Mouse (Mus musculus) hindbrain, embryonic 12.5 days (tissue): ENCODE results near the gene Nphp1. TPM values are rescaled to one million over a fixed set of nuclear protein-coding genes. Genes with fewer than 3 reads are reported as not detected.

ENCODE experiments used
- ATAC-seq: fragments of 200-750 bp; cut with Nextera tagmentation; 2 replicates; pipeline ENCODE4 v1.8.0; 2017; ENCODE audit warnings: moderate TSS enrichment; ENCODE audit not compliant: low FRiP score
- H3K27ac ChIP-seq: fragments of 300-500 bp; sonication (generic); 2 replicates; pipeline ENCODE4 v1.5.1; 2016; ENCODE audit warnings: mild to moderate bottlenecking
- H3K27me3 ChIP-seq: fragments of 300-500 bp; sonication (generic); 2 replicates; pipeline ENCODE4 v1.6.1; 2016; ENCODE audit warnings: mild to moderate bottlenecking
- H3K36me3 ChIP-seq: fragments of 300-500 bp; sonication (generic); 2 replicates; pipeline ENCODE4 v1.6.1; 2016; ENCODE audit warnings: mild to moderate bottlenecking
- H3K4me1 ChIP-seq: fragments of 300-500 bp; sonication (generic); 2 replicates; pipeline ENCODE4 v1.6.1; 2016
- H3K4me2 ChIP-seq: fragments of 300-500 bp; sonication (generic); replicated peaks from 2 replicates; pipeline ENCODE4 v1.6.1; 2016; ENCODE audit warnings: mild to moderate bottlenecking
- H3K4me3 ChIP-seq: fragments of 300-500 bp; sonication (generic); 2 replicates; pipeline ENCODE4 v1.5.1; 2016; ENCODE audit warnings: mild to moderate bottlenecking
- H3K9ac ChIP-seq: fragments of 300-500 bp; sonication (generic); 2 replicates; pipeline ENCODE4 v1.6.1; 2016; ENCODE audit warnings: mild to moderate bottlenecking, moderate library complexity
- H3K9me3 ChIP-seq: fragments of 300-500 bp; sonication (generic); replicated peaks from 2 replicates; pipeline ENCODE4 v1.6.1; 2016; ENCODE audit warnings: mild to moderate bottlenecking
- WGBS: fragments of 180-500 bp; shearing (Covaris S2); methylation state at CpG from one replicate; pipeline ENCODE4 v1.1.7; 2016; 5-methylcytosine and 5-hydroxymethylcytosine counted together
- polyA plus RNA-seq: library from polyadenylated mRNA; unstranded; fragments of >200 nt; fragmentation: Nextera tagmentation; extraction: Ambion mirVana; gene quantifications from 2 replicates; pipeline ENCODE4 v1.2.1, GENCODE M21; 2016

Nphp1 gene
- polyA plus RNA-seq = 29.2 and 29.3 TPM in 2 replicates

DNA sequence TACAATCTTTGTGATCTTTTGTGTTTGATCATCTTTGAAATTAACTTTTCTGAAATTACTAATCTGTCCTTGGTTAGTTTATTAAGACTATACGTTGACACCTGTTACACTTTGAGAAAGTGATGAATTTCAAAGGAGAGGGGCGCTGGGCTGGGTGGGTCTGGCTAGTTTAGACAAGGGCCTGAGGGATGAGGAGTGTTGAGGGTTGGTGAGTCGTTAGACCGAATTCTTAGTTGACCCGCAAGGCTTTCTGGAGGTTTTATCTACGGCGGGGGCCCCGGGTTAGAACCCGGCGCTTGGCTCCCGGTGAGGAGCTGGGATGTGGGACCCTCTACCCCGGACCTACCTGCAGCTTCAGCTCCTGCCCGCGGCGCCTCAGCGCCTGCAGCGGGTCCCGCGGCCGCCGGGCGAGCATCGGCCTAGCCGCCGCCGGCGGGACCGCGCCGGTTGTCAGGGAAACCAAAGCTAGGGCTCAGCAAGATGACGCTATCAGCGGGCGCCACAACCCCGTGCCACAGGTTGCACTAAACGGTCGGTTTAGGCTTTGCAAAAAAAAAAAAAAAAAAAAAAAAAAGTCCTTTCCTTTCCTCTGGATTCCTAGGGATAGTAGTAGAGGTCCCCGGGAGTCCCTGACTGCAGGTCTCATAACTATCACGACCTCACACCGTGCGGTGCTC is at the start of gene Nphp1:
Nphp1 (minus strand) TSS at position 458 of the 677 bp plus-strand sequence.
- peak within 1 kb of the TSS; percentile 45 for H3K27ac ChIP-seq
- WGBS = under 1% methylated on average over 40 of the region's 40 CpGs
- peak; percentile 78 for ATAC-seq

DNA sequence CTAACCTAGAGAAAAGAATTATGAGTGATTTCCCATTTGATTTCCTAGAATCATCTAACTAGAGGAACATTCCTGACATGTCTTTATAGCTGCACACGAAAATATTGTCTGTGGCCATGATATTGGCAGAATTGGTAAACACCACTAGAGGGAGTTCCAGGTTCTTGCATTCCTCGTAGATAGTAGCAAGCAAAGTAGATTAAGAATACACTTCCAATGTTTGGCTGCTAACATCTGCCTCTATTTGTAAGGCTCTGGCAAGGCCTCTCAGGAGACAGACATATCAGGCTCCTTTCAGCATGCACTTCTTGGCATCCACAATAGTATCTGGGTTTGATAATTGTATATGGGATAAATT is 44.1 kb upstream of the Nphp1 start:
- Histone ChIP-seq H3K27me3 (peaks cover 3% of the 10 kb centered on the region; the same call in 1 of the 2 replicates), H3K4me1 (peaks cover 13% of the 10 kb centered on the region), H3K9ac (no peak overlapping the region), H3K27ac (no peak overlapping the region), H3K36me3 (no peaks in the 10 kb centered on the region), H3K9me3 (no peaks in the 10 kb centered on the region), H3K4me2 (no peak overlapping the region), H3K4me3 (no peak overlapping the region)
- ATAC-seq = no peak
- WGBS = 25% methylated on average over 2 of the region's 2 CpGs

More for the DNA sequence above, at the start of gene Nphp1:
- Histone ChIP-seq H3K27me3 (no peaks in the 10 kb centered on the region), H3K36me3 (no peaks in the 10 kb centered on the region), H3K4me3 (peak within 1 kb of the TSS; percentile 70), H3K9me3 (no peaks in the 10 kb centered on the region), H3K9ac (peak within 1 kb of the TSS; percentile 73), H3K4me1 (peaks cover 24% of the 10 kb centered on the region), H3K4me2 (peak within 1 kb of the TSS; percentile 66)

DNA sequence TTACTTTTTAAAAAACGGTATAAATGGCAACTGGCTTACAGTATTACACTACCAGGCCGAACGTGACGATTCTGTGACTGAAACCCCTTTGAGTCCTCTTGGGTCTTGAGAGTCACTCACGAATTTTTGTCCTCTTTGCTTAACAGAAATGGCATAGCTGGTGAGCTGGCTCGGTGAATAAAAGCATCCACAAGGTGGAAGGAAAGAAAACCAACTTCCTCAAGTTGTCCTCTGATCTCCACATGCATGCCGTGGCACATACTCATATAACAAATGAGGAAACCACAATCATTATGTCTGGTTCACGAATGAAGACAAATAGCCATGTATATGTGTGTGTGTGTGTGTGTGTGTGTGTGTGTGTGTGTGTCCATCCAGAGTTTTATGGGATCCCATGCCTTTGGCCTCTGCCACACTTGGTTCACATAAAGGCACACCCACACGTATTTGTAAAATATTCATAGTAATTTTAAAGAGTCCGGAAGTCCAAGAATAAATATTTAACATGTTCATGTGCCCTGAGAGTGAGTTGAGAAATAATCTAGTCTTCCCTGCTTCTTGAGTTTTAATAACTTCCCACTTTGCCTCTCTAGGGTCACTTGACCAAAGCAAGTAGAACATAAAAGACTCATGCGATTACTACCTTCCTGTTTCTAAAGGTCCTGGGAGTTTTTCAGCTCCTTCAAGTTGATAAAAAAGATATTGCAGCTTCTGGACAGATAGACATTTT is 43.6 kb upstream of the Nphp1 start:
- H3K9ac ChIP-seq = peak overlapping the region; percentile 36; the same call in 1 of the 2 replicates
- WGBS = 42% methylated on average over 11 of the region's 11 CpGs
- peak overlapping the region; percentile 70 for H3K4me2 ChIP-seq
- 0 out of 2 replicates have a peak, but pooled peaks cover under 1% of the 10 kb centered on the region for H3K36me3 ChIP-seq
- peaks cover 13% of the 10 kb centered on the region for H3K4me1 ChIP-seq
- H3K27me3 ChIP-seq = no peaks in the 10 kb centered on the region
- H3K9me3 ChIP-seq = no peaks in the 10 kb centered on the region
- H3K27ac ChIP-seq = no peak overlapping the region
- peak overlapping the region; percentile 63 for H3K4me3 ChIP-seq
- ATAC-seq = peak; percentile 54; the same call in 1 of the 2 replicates

DNA sequence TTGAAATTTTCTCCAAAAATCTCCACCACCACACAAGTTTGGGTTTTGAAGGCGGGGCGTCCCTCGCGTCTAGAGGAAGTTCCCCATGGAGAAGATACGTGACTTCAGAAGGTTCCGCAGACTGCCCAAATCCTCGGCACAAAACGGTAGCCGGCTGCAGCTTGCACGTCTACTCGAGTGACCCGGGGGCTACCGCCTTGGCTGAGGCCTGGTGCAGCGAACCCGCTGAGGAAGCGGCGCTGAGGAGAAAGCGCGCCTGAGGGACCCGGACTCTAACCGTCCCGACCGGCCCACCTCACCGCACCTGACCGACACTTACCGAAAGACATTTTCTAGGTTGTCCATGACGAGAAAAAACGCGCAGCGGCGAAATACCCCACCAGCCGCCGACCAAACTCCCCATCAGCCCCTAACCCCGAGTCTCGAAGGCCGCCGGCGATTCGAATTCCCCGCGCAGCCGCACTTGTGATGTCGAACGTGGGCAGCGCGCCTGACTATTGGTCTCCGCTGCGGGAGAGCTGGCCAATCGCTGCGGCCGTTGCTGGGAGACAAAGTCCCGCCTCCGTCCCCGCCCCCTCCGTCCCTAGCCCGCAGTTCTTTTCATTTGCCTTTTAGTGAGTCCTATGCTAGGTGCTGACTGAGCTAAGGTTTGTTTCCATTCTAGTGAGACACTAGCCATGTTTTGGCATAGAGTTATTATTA is 42.9 kb upstream of the Nphp1 start, which contains the start of gene Bub1:
Bub1 (minus strand) TSS at position 465 of the 702 bp plus-strand sequence.
- ATAC-seq = peak; percentile 98
- peaks cover 13% of the 10 kb centered on the region for H3K4me1 ChIP-seq
- WGBS = under 1% methylated on average over 56 of the region's 56 CpGs
- H3K36me3 ChIP-seq = 0 out of 2 replicates have a peak, but pooled peaks cover 5% of the 10 kb centered on the region
- no peak within 1 kb of the TSS for H3K27ac ChIP-seq
- peak within 1 kb of the TSS; percentile 70 for H3K4me2 ChIP-seq
- H3K27me3 ChIP-seq = no peaks in the 10 kb centered on the region
- H3K9ac ChIP-seq = peak within 1 kb of the TSS; percentile 53
- H3K9me3 ChIP-seq = no peaks in the 10 kb centered on the region
- H3K4me3 ChIP-seq = peak within 1 kb of the TSS; percentile 63

DNA sequence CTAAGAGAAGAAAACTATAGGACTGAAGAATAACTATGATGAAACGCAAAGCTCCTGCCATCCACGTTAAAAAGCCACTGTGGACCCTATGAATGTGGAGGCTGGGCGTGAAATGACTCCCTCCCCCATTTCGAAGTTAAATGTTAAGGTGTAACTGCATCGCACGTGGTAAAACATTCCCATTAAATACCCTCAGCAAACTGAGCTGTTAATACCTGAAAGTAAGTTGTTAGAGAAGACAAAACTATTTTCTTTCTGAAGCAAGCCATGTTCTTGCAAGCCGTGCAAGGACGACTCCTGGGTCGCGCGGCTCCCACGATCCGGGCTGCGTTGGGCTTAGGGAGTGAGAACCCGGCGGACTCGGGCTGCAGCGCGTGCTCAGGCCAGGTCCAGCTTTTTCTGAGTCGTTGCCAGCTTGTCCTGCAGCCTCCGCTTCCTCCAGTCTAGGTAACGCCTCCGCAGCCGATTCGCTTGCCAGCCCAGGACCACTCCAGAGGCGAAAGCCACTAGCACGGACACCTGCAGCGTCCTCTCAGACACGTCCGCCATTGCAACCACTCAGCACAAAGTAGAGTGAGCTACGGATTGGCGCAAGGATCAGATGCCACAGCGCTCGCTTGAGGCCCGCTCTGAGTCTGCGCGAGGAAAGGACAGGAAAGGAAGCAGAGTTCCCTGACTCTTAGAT is 3.4 kb upstream of the Nphp1 start, which contains the start of gene Mtln:
Mtln (minus strand) TSS at position 570 of the 685 bp plus-strand sequence.
- Histone ChIP-seq H3K27me3 (no peaks in the 10 kb centered on the region), H3K4me1 (peaks cover 24% of the 10 kb centered on the region), H3K4me2 (peak within 1 kb of the TSS; percentile 73), H3K9me3 (no peaks in the 10 kb centered on the region), H3K27ac (peak within 1 kb of the TSS; percentile 89), H3K4me3 (peak within 1 kb of the TSS; percentile 70), H3K9ac (peak within 1 kb of the TSS; percentile 65), H3K36me3 (no peaks in the 10 kb centered on the region)
- 2% methylated on average over 37 of the region's 37 CpGs for WGBS
- peak; percentile 94 for ATAC-seq

DNA sequence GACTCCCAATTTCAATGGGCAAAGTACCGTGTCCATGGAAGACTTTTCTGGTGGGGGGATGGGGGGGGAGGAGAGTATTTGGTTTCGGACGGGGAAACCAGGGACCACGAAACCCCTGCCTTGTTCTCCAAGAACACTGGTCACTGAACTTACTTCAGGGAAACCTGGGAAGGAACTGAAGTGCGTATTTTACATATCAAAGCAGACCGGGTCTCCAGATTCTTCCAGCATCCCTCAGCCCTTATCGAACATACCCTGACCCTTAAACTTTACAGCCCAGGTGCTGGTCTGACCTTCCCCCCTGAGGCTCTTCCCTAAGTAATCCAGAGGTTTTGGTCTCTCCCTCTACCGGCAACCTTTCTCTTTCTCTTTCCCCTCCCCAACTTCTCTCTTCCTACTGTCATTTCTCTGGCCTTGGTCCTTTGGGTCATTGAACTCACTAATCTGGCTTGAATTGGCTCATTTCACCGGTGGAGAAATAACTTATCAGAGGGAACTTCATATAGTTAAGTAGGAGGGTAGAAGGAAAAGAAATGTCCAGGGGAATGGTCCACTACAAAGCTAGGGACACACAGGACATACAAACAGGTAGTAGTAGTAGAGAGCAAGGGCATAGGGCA is 1.1 kb upstream of the Nphp1 start:
- Histone ChIP-seq H3K27me3 (no peaks in the 10 kb centered on the region), H3K9me3 (no peaks in the 10 kb centered on the region), H3K4me1 (peaks cover 24% of the 10 kb centered on the region), H3K9ac (peak overlapping the region; percentile 73; the same call in 1 of the 2 replicates), H3K36me3 (no peaks in the 10 kb centered on the region), H3K4me2 (peak overlapping the region; percentile 66), H3K4me3 (peak overlapping the region; percentile 70; the same call in 1 of the 2 replicates), H3K27ac (no peak overlapping the region)
- ATAC-seq = no peak
- 25% methylated on average over 9 of the region's 9 CpGs for WGBS

DNA sequence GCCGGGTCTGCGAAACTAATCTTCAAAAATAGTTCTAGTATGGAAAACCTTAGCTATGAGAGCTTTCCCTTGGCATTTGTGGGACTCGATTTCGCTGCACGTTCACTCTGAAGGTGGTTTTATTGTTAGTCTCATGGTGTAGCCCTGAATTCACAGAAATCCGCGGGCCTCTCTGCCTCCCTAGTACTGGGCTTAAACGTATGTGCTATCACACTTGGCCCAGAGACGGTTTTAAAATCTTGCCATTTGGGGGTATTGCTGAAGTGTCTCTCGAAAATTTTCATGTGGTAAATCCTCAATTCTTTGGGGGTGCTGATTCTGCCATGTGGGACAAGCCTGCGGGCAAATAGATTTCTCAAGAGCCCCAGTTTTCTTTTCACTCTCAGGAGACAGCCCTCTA is 441 bp upstream of the Nphp1 start:
- Histone ChIP-seq H3K9me3 (no peaks in the 10 kb centered on the region), H3K4me2 (peak overlapping the region; percentile 66), H3K27ac (peak overlapping the region; percentile 45), H3K4me3 (peak overlapping the region; percentile 70), H3K9ac (peak overlapping the region; percentile 73), H3K36me3 (no peaks in the 10 kb centered on the region), H3K27me3 (no peaks in the 10 kb centered on the region), H3K4me1 (peaks cover 24% of the 10 kb centered on the region)
- no peak for ATAC-seq
- WGBS = 7% methylated on average over 11 of the region's 11 CpGs

DNA sequence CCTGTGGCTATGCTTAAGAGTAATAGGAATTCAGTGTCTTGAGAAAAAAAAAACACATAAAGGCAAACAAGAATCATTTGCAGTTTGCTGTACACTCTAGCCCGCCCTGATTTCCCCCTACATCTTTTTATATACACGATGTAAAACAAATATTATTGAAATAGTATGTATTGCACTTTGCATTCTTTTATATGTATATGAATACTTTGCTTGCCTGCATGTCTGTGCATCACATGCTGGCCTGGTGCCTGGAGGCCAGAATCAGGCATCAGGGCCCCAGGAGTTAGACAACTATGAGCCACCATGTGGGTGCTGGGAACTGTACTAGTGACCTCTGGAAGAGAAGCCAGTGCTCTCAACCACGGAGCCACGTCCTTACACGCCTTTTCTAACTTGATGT is 1.5 kb downstream of the Nphp1 start:
- Histone ChIP-seq H3K4me2 (no peak overlapping the region), H3K4me3 (no peak overlapping the region), H3K36me3 (no peaks in the 10 kb centered on the region), H3K27ac (no peak overlapping the region), H3K27me3 (no peaks in the 10 kb centered on the region), H3K9ac (no peak overlapping the region), H3K4me1 (peaks cover 24% of the 10 kb centered on the region), H3K9me3 (no peaks in the 10 kb centered on the region)
- no peak for ATAC-seq
- 96% methylated on average over 5 of the region's 5 CpGs for WGBS

DNA sequence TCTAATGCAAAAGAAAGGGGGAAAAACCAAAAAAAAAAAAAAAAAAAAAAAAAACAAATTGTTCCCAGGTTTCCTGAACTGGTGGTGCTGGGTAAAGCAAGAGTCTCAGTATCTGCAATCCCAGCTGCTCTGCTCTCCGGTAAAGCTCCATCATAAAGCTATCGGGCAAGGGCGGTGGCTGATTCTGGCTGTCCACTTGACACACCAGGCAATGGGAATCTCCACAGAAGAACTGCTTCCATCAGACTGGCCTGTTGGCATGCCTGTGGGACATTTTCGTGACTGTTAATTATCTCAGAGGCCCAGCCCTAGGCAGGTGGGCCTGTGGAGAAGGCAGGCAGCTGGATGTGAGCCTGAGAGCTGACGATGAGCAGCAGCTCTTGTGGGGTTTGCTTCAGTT is 10.2 kb downstream of the Nphp1 start:
- Histone ChIP-seq H3K27ac (no peak overlapping the region), H3K9ac (no peak overlapping the region), H3K36me3 (peaks cover 22% of the 10 kb centered on the region), H3K4me3 (no peak overlapping the region), H3K4me1 (no peaks in the 10 kb centered on the region), H3K27me3 (no peaks in the 10 kb centered on the region), H3K4me2 (no peak overlapping the region), H3K9me3 (no peaks in the 10 kb centered on the region)
- ATAC-seq = no peak
- 90% methylated on average over 5 of the region's 5 CpGs for WGBS

DNA sequence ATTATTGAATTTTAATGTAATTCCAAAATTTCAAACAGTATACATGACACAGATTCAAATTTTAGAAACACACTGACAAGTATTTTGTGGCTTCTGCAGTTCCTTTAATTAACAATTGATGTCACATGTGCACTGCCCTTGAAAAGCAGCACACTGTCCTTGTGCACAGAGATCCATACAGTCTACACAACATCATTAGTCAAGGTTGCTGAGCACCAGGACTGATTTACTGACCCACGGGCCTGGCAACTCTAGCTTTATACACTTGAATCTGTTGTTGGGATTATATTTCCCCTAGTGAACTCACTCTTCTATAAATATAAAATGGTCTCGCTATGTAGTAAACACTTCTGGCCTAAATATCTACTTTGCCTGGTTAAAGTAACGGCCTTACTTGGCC is 13.7 kb downstream of the Nphp1 start:
- no peaks in the 10 kb centered on the region for H3K27me3 ChIP-seq
- H3K9me3 ChIP-seq = no peaks in the 10 kb centered on the region
- no peak overlapping the region for H3K9ac ChIP-seq
- 79% methylated on average over 3 of the region's 3 CpGs for WGBS
- no peak overlapping the region for H3K27ac ChIP-seq
- H3K4me2 ChIP-seq = no peak overlapping the region
- ATAC-seq = no peak
- peaks cover 32% of the 10 kb centered on the region for H3K36me3 ChIP-seq
- no peaks in the 10 kb centered on the region for H3K4me1 ChIP-seq
- H3K4me3 ChIP-seq = no peak overlapping the region

DNA sequence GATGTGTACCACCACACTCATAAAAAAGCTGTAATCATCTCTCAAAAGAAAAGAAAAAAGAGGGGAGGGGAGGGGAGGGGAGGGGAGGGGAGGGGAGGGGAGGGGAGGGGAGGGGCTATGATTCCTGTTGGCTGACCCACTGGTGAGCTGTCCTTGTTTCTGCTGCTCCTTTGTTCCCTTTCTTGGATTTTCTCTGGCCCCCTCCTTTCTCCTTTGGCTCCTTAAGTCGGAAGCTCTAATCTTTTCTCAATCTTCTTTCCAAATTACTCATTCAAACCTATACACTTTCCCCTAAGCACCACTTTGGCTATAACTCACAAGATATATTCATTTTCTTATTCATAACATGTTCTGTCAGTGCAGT is 14.1 kb downstream of the Nphp1 start:
- WGBS = 33% methylated on average over 1 of the region's 1 CpGs
- 0 out of 2 replicates have a peak, but pooled peaks have one; percentile 29 for ATAC-seq
- no peaks in the 10 kb centered on the region for H3K4me1 ChIP-seq
- no peak overlapping the region for H3K4me3 ChIP-seq
- no peak overlapping the region for H3K27ac ChIP-seq
- H3K9ac ChIP-seq = no peak overlapping the region
- H3K27me3 ChIP-seq = no peaks in the 10 kb centered on the region
- H3K9me3 ChIP-seq = no peaks in the 10 kb centered on the region
- no peak overlapping the region for H3K4me2 ChIP-seq
- peaks cover 34% of the 10 kb centered on the region for H3K36me3 ChIP-seq
